ENCODE assay signal across 8 mouse cellular contexts in the genomic region with DNA sequence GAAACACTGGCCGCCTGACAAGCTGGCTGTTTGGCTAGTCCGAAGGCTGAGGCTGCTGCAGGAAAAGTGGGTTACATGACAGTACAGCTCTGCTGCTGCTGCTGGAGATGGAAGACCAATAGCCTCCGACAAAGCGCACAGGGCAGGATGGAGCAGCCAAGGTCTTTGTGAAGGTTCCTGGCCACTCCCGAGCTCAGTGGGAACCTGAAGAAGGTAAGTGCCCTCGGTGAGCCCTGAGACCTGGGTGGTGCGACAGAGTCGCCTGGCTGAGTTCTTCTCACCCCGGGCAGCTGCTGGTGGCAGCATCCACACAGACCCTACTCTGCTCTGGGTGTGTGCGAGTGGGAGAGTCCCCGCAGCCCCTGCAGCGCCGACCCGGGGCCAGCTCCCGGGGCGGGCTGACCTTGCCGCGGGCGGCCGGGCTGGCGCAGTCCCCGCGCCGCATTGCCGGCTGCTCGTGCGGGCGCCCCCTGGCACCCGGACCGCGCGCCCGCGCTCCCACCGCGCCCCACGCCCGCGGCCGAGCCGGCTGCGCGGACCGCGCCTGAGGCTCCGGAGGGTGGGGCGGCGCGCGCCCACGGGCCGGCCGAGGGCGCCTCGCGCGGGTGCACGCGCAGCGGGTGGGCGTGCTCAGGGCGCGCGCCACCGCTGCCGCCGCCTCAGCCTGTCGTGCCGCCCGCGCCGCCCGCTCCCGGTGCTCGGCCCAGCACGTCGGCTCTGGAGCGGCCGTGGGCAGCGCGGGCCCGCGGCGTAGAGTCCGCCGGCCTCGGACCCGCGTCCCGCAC. TPM values are rescaled to one million over a fixed set of nuclear protein-coding genes. Genes with fewer than 3 reads are reported as not detected.
A peak's percentile ranks its signal among the peaks of the same experiment; 100 is the strongest.
DNase-seq lines count a peak whose midpoint lies in the region; ATAC-seq and TF ChIP-seq lines count a peak whose summit lies in the region.

Phf24 (plus strand) TSS at position 44 of the 785 bp plus-strand sequence.

- H3K4me3 ChIP-seq in ES-Bruce4 (ENCODE audit: low read depth, low read length), result peak within 1 kb of the TSS; percentile 59
- H3K4me3 ChIP-seq in left cerebral cortex, adult 2 months, result peak within 1 kb of the TSS; percentile 81
- peak within 1 kb of the TSS; percentile 56 for H3K4me3 ChIP-seq in stomach, postnatal 0 days (ENCODE audit: low read depth, low read length)

- H3K4me1 ChIP-seq in ES-Bruce4 (ENCODE audit: control insufficient read depth, insufficient read depth, low read length), result no peaks in the 10 kb centered on the region
- no peaks in the 10 kb centered on the region for H3K4me1 ChIP-seq in stomach, postnatal 0 days (replicated peaks; ENCODE audit: control insufficient read depth, insufficient read depth)

- TF ChIP-seq CTCF in ES-Bruce4 (IDR thresholded peaks at IDR 0.05; ENCODE audit: low read depth, low read length), result no peak
- no peak for TF ChIP-seq CTCF in left cerebral cortex, adult 2 months (IDR thresholded peaks at IDR 0.05)
- TF ChIP-seq CTCF in stomach, postnatal 0 days (IDR thresholded peaks at IDR 0.05; ENCODE audit: low read depth), result no peak

- no peak for TF ChIP-seq EP300 in ES-Bruce4 (IDR thresholded peaks at IDR 0.05; ENCODE audit: insufficient read depth, low read depth, low read length)
- TF ChIP-seq EP300 in stomach, postnatal 0 days (optimal IDR thresholded peaks at IDR 0.05), result no peak

- peak within 1 kb of the TSS; percentile 71 for H3K9ac ChIP-seq in ES-Bruce4 (ENCODE audit: low read depth, poor library complexity, severe bottlenecking)
- H3K9ac ChIP-seq in stomach, postnatal 0 days (ENCODE audit: low read length), result peak within 1 kb of the TSS; percentile 58

- WGBS in stomach, postnatal 0 days, result 1% methylated on average over 63 of the region's 90 CpGs

- no peaks in the 10 kb centered on the region for H3K9me3 ChIP-seq in ES-Bruce4 (replicated peaks; ENCODE audit: control insufficient read depth, insufficient read depth, low read length, poor library complexity, severe bottlenecking)
- H3K9me3 ChIP-seq in stomach, postnatal 0 days (ENCODE audit: control insufficient read depth, low read length), result no peaks in the 10 kb centered on the region

- no peak for TF ChIP-seq POLR2A in ES-Bruce4 (IDR thresholded peaks at IDR 0.05; ENCODE audit: insufficient read depth, low read length)

- DNase-seq in Muller cell, postnatal 12 days (ENCODE audit: inconsistent ontology term), result peak; percentile 59
- peak; percentile 40 for DNase-seq in embryo, embryonic 9.5 days (ENCODE audit: extremely low spot score)
- DNase-seq in heart, postnatal 4 days, result peak; percentile 52
- peak; percentile 62 to 72 for DNase-seq in left cerebral cortex, adult 2 months (ENCODE audit: extremely low spot score in 1 of 2, low spot score in 2 of 2)
- DNase-seq in lung, postnatal 4 days, result peak; percentile 15 to 70
- peak; percentile 47 for DNase-seq in stomach, postnatal 0 days (ENCODE audit: low spot score)

- H3K36me3 ChIP-seq in ES-Bruce4 (ENCODE audit: control insufficient read depth, insufficient read depth, low read length, poor library complexity, severe bottlenecking), result no peaks in the 10 kb centered on the region
- no peaks in the 10 kb centered on the region for H3K36me3 ChIP-seq in stomach, postnatal 0 days (ENCODE audit: control insufficient read depth, insufficient read depth, low read length)

- peak; percentile 75 for ATAC-seq in stomach, postnatal 0 days (ENCODE audit: low FRiP score, low TSS enrichment)
- ATAC-seq in inflammation-experienced regulatory T-cells, adult 6 months, result no peak

- peaks cover 11% of the 10 kb centered on the region for H3K27me3 ChIP-seq in ES-Bruce4 (ENCODE audit: control insufficient read depth, insufficient read depth, low read length, poor library complexity, severe bottlenecking)
- H3K27me3 ChIP-seq in stomach, postnatal 0 days (ENCODE audit: control insufficient read depth, insufficient read depth, low read length), result no peaks in the 10 kb centered on the region; the same call in 1 of the 2 replicates

- peak within 1 kb of the TSS; percentile 91 for H3K4me2 ChIP-seq in stomach, postnatal 0 days (replicated peaks; ENCODE audit: low read depth)

- H3K27ac ChIP-seq in ES-Bruce4 (ENCODE audit: insufficient read depth, low read length), result no peak within 1 kb of the TSS
- peak within 1 kb of the TSS; percentile 99 for H3K27ac ChIP-seq in left cerebral cortex, adult 2 months
- peak within 1 kb of the TSS; percentile 40 for H3K27ac ChIP-seq in stomach, postnatal 0 days (replicated peaks)

- intact Hi-C loops in left cerebral cortex, adult 2 months (cut with DNase I), result loop anchor here (1.0 to 2.0 kb wide), 2 partner anchors 30 to 33 kb away; no protein-coding TSS in a partner anchor

RNA-seq across cellular contexts. Expression of gene Phf24, which starts in this region (rescaled TPM):
- 0.10 TPM in 1 of 2 replicates, not detected in the other for polyA plus RNA-seq in ES-Bruce4 (2011; ENCODE audit: insufficient read depth, insufficient read length, low read depth, missing spikeins)
- total RNA-seq in heart, postnatal 4 days (2021), result 10 to 100 TPM; 15.2 to 23.1 TPM
- total RNA-seq in left cerebral cortex, adult 2 months (2021), result 100 to 1,000 TPM; 359 to 380 TPM
- 6.1 and 6.5 TPM in 2 replicates for polyA plus RNA-seq in stomach, postnatal 0 days (2015; fragmentation: Nextera tagmentation; extraction: Ambion mirVana)
- polyA plus RNA-seq in inflammation-experienced regulatory T-cells, adult 6 months (2017; shearing (Covaris generic)), result not detected

Comparison
In these comparisons a context has a peak if more than half of its experiments do, and no peak if none do; other contexts are left out.
1. RNA of gene Phf24 (total RNA-seq): 359 to 380 TPM in left cerebral cortex, adult 2 months; 15.2 to 23.1 TPM in heart, postnatal 4 days; every median in the first group is over 10 times any median in the second.
2. Peak in every context shown above with its lines, with median percentiles within 50 percentile points of each other: H3K4me3 ChIP-seq and DNase-seq.